Mouse (Mus musculus): ENCODE results near the gene Nup160.

Nup160 gene

GRCm38 (mm10) chr2:90745740-90746537, 68.9 kb downstream of the Nup160 start:
- DNase-seq: no peak

DNA sequence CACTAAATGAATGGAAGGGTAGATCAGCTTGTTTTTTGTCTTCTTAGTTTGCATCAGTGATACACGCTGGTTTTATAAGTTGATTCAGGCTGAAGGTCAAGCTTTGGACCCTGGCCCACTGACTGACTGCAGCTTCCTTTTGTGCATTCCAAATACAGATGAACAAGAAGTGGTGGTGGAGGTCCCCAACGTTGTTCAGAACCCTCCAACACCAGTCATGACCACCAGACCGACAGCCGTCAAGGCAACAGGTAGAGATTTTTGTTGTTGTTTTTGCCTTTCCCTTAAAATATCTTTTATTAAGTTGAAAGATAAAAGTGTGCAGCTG, 69.5 kb downstream of the Nup160 start:
- no peak for DNase-seq

- DNase-seq: no peak
Measured at GRCm38 (mm10) chr2:90747131-90747530, 70.1 kb downstream of the Nup160 start.

- no peak for DNase-seq
Measured at GRCm38 (mm10) chr2:90749676-90750459, 72.9 kb downstream of the Nup160 start.

DNA sequence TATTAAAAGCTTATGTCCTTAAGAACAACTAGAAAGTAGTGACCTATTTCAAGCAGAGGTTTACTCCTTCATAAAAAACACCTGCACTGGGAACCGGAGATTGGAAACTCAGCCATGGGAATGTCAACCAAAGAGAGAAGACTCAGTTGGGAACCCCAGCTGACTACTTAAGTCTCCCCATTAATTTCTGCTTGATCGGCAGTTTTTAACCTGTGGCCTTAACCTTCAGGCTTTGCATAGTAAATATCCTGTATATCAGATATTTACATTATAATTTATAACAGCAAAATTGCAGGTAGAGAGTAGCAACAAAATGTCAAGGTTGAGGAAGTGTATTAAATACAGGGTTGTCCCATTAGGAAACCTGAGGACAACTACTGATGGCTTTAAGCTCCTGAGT, 76.5 kb downstream of the Nup160 start:
- DNase-seq: no peak

DNA sequence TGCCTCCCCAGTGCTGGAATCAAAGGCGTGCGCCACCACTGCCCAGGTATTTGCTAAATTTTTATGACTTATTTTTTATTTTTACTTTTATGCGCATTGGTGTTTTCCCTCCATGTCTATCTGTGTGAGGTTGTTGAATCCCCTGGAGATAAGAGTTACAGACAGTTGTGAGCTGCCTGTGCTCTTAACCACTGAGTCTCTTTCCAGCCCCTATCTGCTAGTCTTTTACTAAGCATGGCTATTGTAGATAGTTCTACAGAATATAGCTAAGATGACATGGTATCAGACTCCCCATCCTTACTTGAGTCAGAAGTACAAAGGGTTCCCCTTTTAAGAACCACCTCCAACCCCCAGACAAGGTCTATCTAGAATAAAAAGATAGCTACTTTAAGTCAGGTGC, 77.2 kb downstream of the Nup160 start:
- DNase-seq: no peak

GRCm38 (mm10) chr2:90765123-90765522, 88.1 kb downstream of the Nup160 start:
- DNase-seq: no peak

DNA sequence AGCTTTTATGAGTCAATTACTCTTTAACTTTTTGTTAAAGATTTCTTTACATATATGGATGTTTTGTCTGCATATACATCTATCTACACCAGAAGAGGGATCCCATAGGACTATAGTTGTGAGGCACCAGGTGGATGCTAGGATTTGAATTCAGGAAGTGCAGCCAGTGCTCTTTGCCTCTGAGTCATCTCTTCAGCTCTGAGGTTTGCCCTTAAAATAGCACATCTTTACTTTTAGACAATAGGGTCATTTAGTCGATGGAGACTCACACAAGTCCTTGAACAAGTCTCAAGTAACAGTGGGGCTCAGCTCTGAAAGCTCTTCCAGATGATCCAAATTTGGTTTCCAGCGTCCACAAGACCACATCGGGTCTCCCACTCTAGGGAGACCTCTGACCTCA, 104.3 kb downstream of the Nup160 start:
- no peak for DNase-seq

DNA sequence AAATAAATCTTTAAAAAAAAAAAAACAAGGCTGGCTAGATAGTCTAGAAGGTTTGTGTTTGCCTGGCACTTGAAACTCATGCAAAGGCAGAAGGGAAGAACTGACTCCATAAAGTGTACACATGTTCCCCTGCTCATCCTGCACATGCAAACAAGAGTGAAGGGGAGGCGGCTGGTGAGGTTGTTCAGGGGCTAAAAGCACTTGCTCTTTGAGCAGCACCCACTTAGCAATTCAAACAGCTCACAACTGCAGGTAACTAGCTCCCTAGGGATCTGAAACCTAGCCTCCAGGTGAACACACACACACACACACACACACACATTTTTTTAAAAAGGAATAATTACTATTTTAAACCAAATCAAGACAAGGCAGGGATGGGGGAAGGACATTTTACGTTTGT, 104.9 kb downstream of the Nup160 start:
- DNase-seq: no peak

- peak; percentile 28 to 32 for DNase-seq
Measured at GRCm38 (mm10) chr2:90782458-90782857, 105.4 kb downstream of the Nup160 start, which contains the start of gene Agbl2. TSS of gene Agbl2 (plus strand) at chr2:90782727.

- peak; percentile 31 to 37 for DNase-seq
Measured at GRCm38 (mm10) chr2:90782901-90783486, 106.0 kb downstream of the Nup160 start.

Measured in lung, postnatal 4 days (tissue).